Mouse (Mus musculus) CH12.LX (cell line): ENCODE data around the gene Cbwd1. TPM values are rescaled to one million over a fixed set of nuclear protein-coding genes. Genes with fewer than 3 reads are reported as not detected.

Experiments
- DNase-seq: peaks from one replicate; pipeline ENCODE4 v3.0.0-alpha.2; 2013; ENCODE audit errors: extremely low read depth
- H3K27ac ChIP-seq: 2 replicates; pipeline ENCODE4 v1.5.1; 2012; ENCODE audit warnings: low read depth, mild to moderate bottlenecking, control low read depth, moderate library complexity; ENCODE audit not compliant: insufficient read depth
- H3K27me3 ChIP-seq: replicated peaks from 2 replicates; pipeline ENCODE3; 2012; ENCODE audit warnings: inconsistent platforms
- H3K36me3 ChIP-seq, 2 experiments: replicated peaks in 1 of 2; 2 replicates each; pipeline versions ENCODE3 to v1.6.1; 2012; ENCODE audit warnings: inconsistent platforms in 1 of 2, low read length in 1 of 2, mild to moderate bottlenecking in 1 of 2, mixed read lengths in 1 of 2, moderate library complexity in 1 of 2; ENCODE audit not compliant: control insufficient read depth in 1 of 2, insufficient read depth in 1 of 2
- H3K4me1 ChIP-seq, 2 experiments: 2 replicates each; pipeline ENCODE4 v1.6.1; 2012; ENCODE audit warnings: inconsistent platforms in 1 of 2, moderate library complexity in 1 of 2; ENCODE audit not compliant: insufficient read depth in 2 of 2, control insufficient read depth in 1 of 2
- H3K4me2 ChIP-seq: 2 replicates; pipeline ENCODE4 v1.6.1; 2012; ENCODE audit warnings: low read depth, mild to moderate bottlenecking, control low read depth; ENCODE audit not compliant: poor library complexity, insufficient read depth, severe bottlenecking
- H3K4me3 ChIP-seq, 3 experiments: fragments of 150-350 bp in 1 of 3; sonication (generic) in 1 of 3; replicated peaks in 1 of 3; 2 replicates each; pipeline versions ENCODE3 to v1.5.1; 2011 to 2012; ENCODE audit warnings: low read depth in 2 of 3, low read length in 2 of 3, mild to moderate bottlenecking in 2 of 3, moderate library complexity in 2 of 3, control low read depth in 1 of 3, improper control_type of control experiment in 1 of 3, inconsistent platforms in 1 of 3, mixed read lengths in 1 of 3; ENCODE audit not compliant: poor library complexity in 1 of 3
- H3K79me2 ChIP-seq: replicated peaks from 2 replicates; pipeline ENCODE4 v1.6.1; 2012; ENCODE audit warnings: mild to moderate bottlenecking, moderate library complexity; ENCODE audit not compliant: control insufficient read depth, poor library complexity, insufficient read depth, severe bottlenecking; ENCODE audit errors: extremely low read depth
- H3K9ac ChIP-seq: 2 replicates; pipeline ENCODE4 v1.6.1; 2012; ENCODE audit warnings: low read depth, mild to moderate bottlenecking, control low read depth, moderate library complexity; ENCODE audit not compliant: insufficient read depth
- H3K9me3 ChIP-seq: replicated peaks from 2 replicates; pipeline ENCODE3; 2012; ENCODE audit warnings: low read length, inconsistent platforms, mixed read lengths
- BHLHE40 ChIP-seq: IDR thresholded peaks from 2 replicates; pipeline ENCODE4 v1.6.1; 2011; ENCODE audit warnings: mild to moderate bottlenecking, low read depth, low read length, improper control_type of control experiment
- CHD2 ChIP-seq: IDR thresholded peaks from 2 replicates; pipeline ENCODE4 v1.6.1; 2011; ENCODE audit warnings: low read length, improper control_type of control experiment
- CTCF ChIP-seq, 2 experiments: IDR thresholded peaks in 1 of 2; conservative IDR thresholded peaks in 1 of 2; 2 replicates each; pipeline ENCODE4 v1.5.1; 2011 to 2012; ENCODE audit warnings: low read depth in 2 of 2, low read length in 2 of 2, improper control_type of control experiment in 1 of 2, inconsistent platforms in 1 of 2, mild to moderate bottlenecking in 1 of 2, moderate library complexity in 1 of 2
- E2F4 ChIP-seq: IDR thresholded peaks from 2 replicates; pipeline ENCODE4 v1.6.1; 2011; ENCODE audit warnings: low read depth, low read length, improper control_type of control experiment; ENCODE audit not compliant: insufficient replicate concordance
- ELF1 ChIP-seq: IDR thresholded peaks from 2 replicates; pipeline ENCODE4 v1.6.1; 2014; ENCODE audit warnings: low read depth, mild to moderate bottlenecking, inconsistent platforms, low read length, improper control_type of control experiment
- EP300 ChIP-seq: IDR thresholded peaks from 2 replicates; pipeline ENCODE4 v1.6.1; 2011; ENCODE audit warnings: low read length, improper control_type of control experiment
- GABPA ChIP-seq: IDR thresholded peaks from 2 replicates; pipeline ENCODE4 v1.6.1; 2012; ENCODE audit warnings: low read depth, low read length, improper control_type of control experiment, inconsistent platforms; ENCODE audit not compliant: insufficient replicate concordance
- HCFC1 ChIP-seq: IDR thresholded peaks from 2 replicates; pipeline ENCODE4 v1.6.1; 2012; ENCODE audit warnings: low read depth, mild to moderate bottlenecking, inconsistent platforms, low read length, improper control_type of control experiment
- JUN ChIP-seq: IDR thresholded peaks from 2 replicates; pipeline ENCODE4 v1.6.1; 2011; ENCODE audit warnings: low read depth, mild to moderate bottlenecking, low read length, improper control_type of control experiment, moderate library complexity; ENCODE audit not compliant: insufficient read depth
- MAFK ChIP-seq: IDR thresholded peaks from 2 replicates; pipeline ENCODE4 v1.6.1; 2011; ENCODE audit warnings: low read length, improper control_type of control experiment; ENCODE audit not compliant: insufficient replicate concordance
- MAZ ChIP-seq: IDR thresholded peaks from 2 replicates; pipeline ENCODE4 v1.6.1; 2012; ENCODE audit warnings: low read depth, mild to moderate bottlenecking, inconsistent platforms, low read length, improper control_type of control experiment, moderate library complexity
- MEF2A ChIP-seq: IDR thresholded peaks from 2 replicates; pipeline ENCODE4 v1.6.1; 2014; ENCODE audit warnings: low read depth, mild to moderate bottlenecking, inconsistent platforms, low read length, improper control_type of control experiment, borderline replicate concordance
- NELFE ChIP-seq: IDR thresholded peaks from 2 replicates; pipeline ENCODE4 v1.6.1; 2011; ENCODE audit warnings: low read depth, low read length, improper control_type of control experiment
- PAX5 ChIP-seq: IDR thresholded peaks from 2 replicates; pipeline ENCODE4 v1.6.1; 2012; ENCODE audit warnings: low read length, inconsistent platforms, mixed read lengths
- UBTF ChIP-seq: IDR thresholded peaks from 2 replicates; pipeline ENCODE4 v1.6.1; 2012; ENCODE audit warnings: low read depth, mild to moderate bottlenecking, inconsistent platforms, low read length, improper control_type of control experiment, moderate library complexity
- dilution Hi-C: fragments of 300-500 bp; cut with MboI; formaldehyde crosslinking; loops from 2 replicates; pipeline ENCODE4 v1.14.3; 2020; ENCODE audit warnings: low sequenced_read_pairs; ENCODE audit not compliant: extremely low pct_unique_long_range_greater_than_20kb, extremely low pct_ligation_motif_present
- in situ Hi-C: fragments of 300-500 bp; cut with MboI; formaldehyde crosslinking; loops from 3 replicates; pipeline ENCODE4 v1.14.3; 2019; ENCODE audit warnings: low sequenced_read_pairs, low pct_ligation_motif_present, low pct_unique_long_range_greater_than_20kb, mixed read lengths
- polyA plus RNA-seq: library from polyadenylated mRNA; unstranded; fragments of >175 nt; gene quantifications from 2 replicates; pipeline ENCODE4 v1.2.1, GENCODE M21; 2012; ENCODE audit warnings: low read depth; ENCODE audit not compliant: insufficient read length
- total RNA-seq, 2 experiments: library from RNA; depleted of rRNA; stranded (reverse); fragments of 300-350 nt in 1 of 2; fragments of >200 nt in 1 of 2; gene quantifications; 2 replicates each; pipeline ENCODE4 v1.2.3; 2012 to 2014

Cbwd1 gene
- total and polyA plus RNA-seq, 3 experiments: 21.6 to 50.9 (median 26.3) TPM

GRCm38 (mm10) chr19:24899578-24900544 lies 61.5 kb downstream of the Cbwd1 start:
- Histone ChIP-seq H3K9ac (no peak overlapping the region), H3K4me1 (no peaks in the 10 kb centered on the region), H3K4me3 (no peak overlapping the region), H3K36me3 (no peaks in the 10 kb centered on the region), H3K27me3 (no peaks in the 10 kb centered on the region), H3K4me2 (no peak overlapping the region), H3K79me2 (no peaks in the 10 kb centered on the region)
- in situ Hi-C loops: no loop called here
- dilution Hi-C loops: no loop called here
- TF ChIP-seq BHLHE40 (no peak), MEF2A (no peak), HCFC1 (no peak)
- TF ChIP-seq, all 38 proteins: peak for 0
- Histone ChIP-seq H3K27ac (no peak overlapping the region), H3K9me3 (peaks cover 15% of the 10 kb centered on the region)
- DNase-seq: no peak

- dilution Hi-C loops: no loop called here
- Histone ChIP-seq H3K27me3 (no peaks in the 10 kb centered on the region), H3K4me3 (no peak overlapping the region), H3K9me3 (peaks cover 15% of the 10 kb centered on the region), H3K9ac (no peak overlapping the region), H3K79me2 (no peaks in the 10 kb centered on the region), H3K36me3 (no peaks in the 10 kb centered on the region), H3K27ac (no peak overlapping the region), H3K4me2 (no peak overlapping the region), H3K4me1 (no peaks in the 10 kb centered on the region)
- no peak for DNase-seq
- in situ Hi-C loops: no loop called here
- TF ChIP-seq EP300: no peak
- no peak for TF ChIP-seq CHD2
- no peak for TF ChIP-seq E2F4
- TF ChIP-seq CTCF (conservative IDR thresholded peaks at IDR 0.05 in 1 of 2, IDR thresholded peaks at IDR 0.05 in 1 of 2; ENCODE audit: low read depth in 2 of 2, low read length in 2 of 2): no peak
- no peak for TF ChIP-seq UBTF
- TF ChIP-seq GABPA: no peak
- TF ChIP-seq NELFE: no peak
- TF ChIP-seq ELF1: no peak
- TF ChIP-seq MAZ: no peak
- TF ChIP-seq MAFK: no peak
- TF ChIP-seq PAX5: no peak
- TF ChIP-seq JUN: no peak
These were observed 62.5 kb downstream of the Cbwd1 start for GRCm38 (mm10) chr19:24898737-24899577.
